Mouse (Mus musculus) E14TG2a.4 (cell line): ENCODE measurements at regions not wholly inside any gene's neighbourhood (a gene's known extent, or its start where the extent isn't known, plus 50 kb on each side); places are given as distances from the start of the nearest gene placed in this dataset.

Source experiments
- CTCF ChIP-seq: conservative IDR thresholded peaks from 2 replicates; pipeline ENCODE4 v1.5.1; 2014; ENCODE audit warnings: low read length
- NANOG ChIP-seq: IDR thresholded peaks from 2 replicates; pipeline ENCODE4 v1.6.1; 2014; ENCODE audit warnings: borderline replicate concordance, low read length, mixed read lengths

- TF ChIP-seq CTCF (no peak), NANOG (no peak)
Observed at GRCm38 (mm10) chr3:8282411-8282810, 1327.5 kb downstream of the Zfp704 start.
